Mouse (Mus musculus): ENCODE data around the gene 9430038I01Rik. TPM values are rescaled to one million over a fixed set of nuclear protein-coding genes. Genes with fewer than 3 reads are reported as not detected.

9430038I01Rik gene
- 1 to 10 TPM; 7.2 to 8.5 TPM for total RNA-seq (2023)

DNA sequence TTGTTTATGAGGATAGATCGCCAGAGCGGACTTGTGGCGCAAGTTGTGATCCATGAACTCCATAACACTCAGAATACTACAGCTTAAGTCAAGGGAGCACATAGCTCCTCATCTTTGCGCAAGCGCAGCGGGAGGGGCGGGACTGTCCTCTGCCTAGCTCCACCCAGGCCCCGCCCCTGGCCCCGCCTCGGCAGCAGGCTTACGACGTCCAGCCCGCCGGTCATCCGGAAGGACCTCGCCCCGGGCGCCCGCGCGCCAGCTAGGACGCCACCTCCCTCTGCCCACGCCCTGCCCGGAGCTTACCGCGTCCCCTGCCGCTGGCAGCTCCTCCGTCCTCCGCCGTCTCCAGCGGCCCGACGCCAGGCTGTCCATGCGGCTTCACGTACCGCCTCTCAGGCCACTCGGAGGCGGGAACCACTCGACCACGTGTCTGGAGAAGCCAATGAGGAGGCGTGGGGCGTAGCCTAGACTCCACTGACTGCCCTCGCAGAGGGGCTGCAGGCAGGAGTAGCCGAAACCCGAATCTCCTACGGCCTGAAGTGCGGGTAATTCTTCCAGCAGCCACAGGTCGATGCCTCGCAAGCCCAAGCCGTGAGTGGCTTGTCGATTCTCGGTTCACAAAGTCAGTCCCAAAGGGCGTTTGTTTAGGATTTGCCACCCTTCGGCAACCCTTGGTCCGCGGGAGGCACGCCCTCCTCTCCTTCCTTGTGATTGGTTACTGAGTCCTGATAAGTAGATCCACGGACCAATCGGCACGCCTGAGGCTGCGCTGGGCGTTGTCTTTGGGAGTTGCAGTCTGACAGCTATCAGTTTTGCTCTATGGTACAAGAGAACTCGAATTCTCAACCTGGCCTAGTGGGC lies at the start of gene 9430038I01Rik:
Gene 9430038I01Rik (minus strand): TSS at position 426 of the 861 bp plus-strand sequence.

DNA sequence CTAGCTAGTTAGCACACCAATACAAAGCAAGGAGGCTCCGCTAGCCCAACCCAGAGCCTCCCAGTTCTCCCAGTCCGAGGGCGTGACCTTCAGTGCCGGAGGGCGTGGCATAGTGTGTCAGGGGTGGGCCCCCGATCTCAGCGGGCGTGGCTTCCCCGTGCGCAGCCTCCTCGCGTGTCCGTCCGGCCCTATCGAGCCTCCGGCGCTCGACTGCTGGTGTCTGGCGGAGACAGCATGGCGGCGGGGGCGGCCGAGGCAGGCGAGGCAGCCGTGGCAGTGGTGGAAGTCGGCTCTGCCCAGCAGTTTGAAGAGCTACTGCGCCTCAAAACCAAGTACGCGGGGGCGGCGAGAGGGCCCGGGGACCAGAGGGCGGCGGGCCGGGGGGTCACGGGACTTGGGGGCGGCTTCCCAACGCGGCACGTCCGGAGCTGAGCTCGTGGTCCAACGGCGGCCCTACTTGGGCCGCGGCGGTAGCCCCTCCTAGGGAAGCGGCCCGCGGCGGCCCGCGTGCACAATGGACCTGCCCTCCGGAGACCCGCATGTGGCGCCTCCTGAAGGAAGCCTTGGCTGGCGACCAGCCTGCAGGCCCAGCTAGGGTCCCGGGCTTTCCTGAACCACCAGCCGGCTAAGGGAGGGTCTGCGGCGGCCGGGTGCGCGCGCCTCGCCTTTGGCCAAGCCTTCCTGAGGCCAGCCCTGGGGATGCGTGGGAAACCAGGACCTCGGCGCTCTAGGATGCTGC lies 27.0 kb upstream of the 9430038I01Rik start, which contains the start of gene Glrx3:
Gene Glrx3 (plus strand): TSS at position 175 of the 739 bp plus-strand sequence.

Other genes starting within 250 kb of the 9430038I01Rik start
- gene Ebf3, start 96.3 kb downstream of the 9430038I01Rik start, total RNA-seq (2023) = not detected
- 10 to 100 TPM; 29.8 to 34.2 TPM for gene Glrx3, start 26.9 kb upstream of the 9430038I01Rik start, total RNA-seq (2023)